Mouse (Mus musculus): Measurements from ENCODE around the gene Ralb. TPM values are rescaled to one million over a fixed set of nuclear protein-coding genes. Genes with fewer than 3 reads are reported as not detected.

The Ralb gene
- polyA plus RNA-seq, 1 experiment from 2014 or later = 78.2 TPM

DNA sequence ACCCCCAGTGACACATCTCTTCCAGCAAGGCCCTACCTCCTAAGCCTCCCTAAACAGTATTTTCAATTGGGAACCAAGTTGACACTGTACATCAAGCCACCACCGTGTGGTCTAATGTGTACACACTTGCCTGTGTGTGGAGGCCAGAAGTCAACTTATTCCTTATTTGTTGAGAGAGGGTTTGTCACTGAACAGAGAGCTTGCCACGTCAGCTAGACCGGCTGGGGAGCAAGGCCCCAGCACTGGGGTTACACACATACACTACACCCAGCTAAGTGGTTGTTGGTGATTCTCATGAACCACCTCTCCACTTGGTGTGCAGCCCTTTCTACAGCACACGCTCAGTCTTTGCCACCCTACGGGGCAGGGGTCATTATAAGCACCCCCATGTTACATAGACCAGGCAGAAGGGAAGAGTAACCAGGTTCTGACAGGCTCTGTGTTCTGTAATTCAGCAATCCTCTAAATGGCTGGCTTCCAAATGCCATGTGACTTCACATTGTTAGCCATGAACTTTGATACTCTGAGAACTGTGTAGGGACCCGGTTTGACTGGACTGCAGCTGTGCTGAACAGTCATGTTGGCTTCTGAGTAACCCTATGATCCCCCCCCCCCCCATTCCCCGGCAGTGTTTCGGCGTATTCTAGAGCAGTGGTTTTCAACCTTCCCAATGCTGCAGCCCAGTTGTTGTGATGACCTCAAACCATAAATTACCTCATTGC is 36.4 kb upstream of the Ralb start:
- Histone ChIP-seq H3K4me3 (no peak overlapping the region), H3K36me3 (peaks cover 5% of the 10 kb centered on the region; the same call in 1 of the 2 replicates), H3K9me3 (no peaks in the 10 kb centered on the region), H3K27ac (replicated peaks) (no peak overlapping the region), H3K27me3 (no peaks in the 10 kb centered on the region), H3K4me2 (no peak overlapping the region), H3K4me1 (replicated peaks) (no peaks in the 10 kb centered on the region), H3K9ac (no peak overlapping the region)
- WGBS = 89% methylated on average over 9 of the region's 9 CpGs
- no peak for ATAC-seq (ENCODE audit: low read depth)

DNA sequence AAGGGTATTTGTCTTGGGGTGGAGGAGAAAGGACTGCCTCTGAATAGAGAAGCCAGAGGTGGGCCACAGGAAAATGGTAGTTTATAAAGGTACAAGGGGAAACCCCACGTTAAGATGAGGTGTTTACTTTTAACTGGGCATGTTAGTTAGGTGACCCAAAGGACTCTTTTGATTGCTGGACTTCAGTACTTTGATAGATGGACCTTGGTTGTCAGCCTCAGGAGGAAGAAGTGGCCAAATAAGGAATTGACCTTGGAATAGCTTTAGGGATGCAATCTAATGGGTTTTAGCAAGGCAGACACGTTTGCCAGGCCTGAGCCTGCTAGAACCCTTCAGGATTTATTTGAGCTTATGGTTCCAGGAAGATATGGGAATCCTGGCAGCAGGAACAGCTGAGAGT is 34.7 kb upstream of the Ralb start:
- Histone ChIP-seq H3K27me3 (no peaks in the 10 kb centered on the region), H3K9me3 (no peaks in the 10 kb centered on the region), H3K36me3 (0 out of 2 replicates have a peak, but pooled peaks cover 5% of the 10 kb centered on the region), H3K4me3 (no peak overlapping the region), H3K4me1 (replicated peaks) (no peaks in the 10 kb centered on the region), H3K9ac (no peak overlapping the region), H3K27ac (replicated peaks) (no peak overlapping the region), H3K4me2 (no peak overlapping the region)
- ATAC-seq (ENCODE audit: low read depth) = no peak
- WGBS = 82% methylated on average over 2 of the region's 2 CpGs

DNA sequence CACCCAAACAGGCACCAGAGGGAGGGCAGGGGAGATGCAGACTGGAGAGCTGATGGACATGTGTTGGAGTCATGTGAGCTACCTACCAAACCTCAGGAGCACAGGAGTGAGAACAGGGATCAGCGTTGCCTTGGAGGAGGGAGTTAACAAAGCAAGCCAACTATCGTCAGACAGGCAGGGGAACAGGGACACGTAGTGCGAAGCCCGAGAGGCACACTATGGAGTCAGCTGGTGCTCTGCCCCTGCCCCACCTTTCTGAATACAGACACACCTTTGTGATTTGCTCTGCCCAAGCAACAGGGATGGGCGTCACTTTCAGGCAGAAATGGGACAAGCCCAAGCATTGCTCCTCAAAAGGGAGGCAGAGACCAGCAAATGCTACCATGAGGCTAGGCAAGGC is 33.1 kb upstream of the Ralb start:
- 90% methylated on average over 6 of the region's 6 CpGs for WGBS
- H3K4me1 ChIP-seq (replicated peaks) = no peaks in the 10 kb centered on the region
- no peak overlapping the region for H3K4me3 ChIP-seq
- no peaks in the 10 kb centered on the region for H3K27me3 ChIP-seq
- no peaks in the 10 kb centered on the region for H3K9me3 ChIP-seq
- no peak overlapping the region for H3K27ac ChIP-seq (replicated peaks)
- ATAC-seq (ENCODE audit: low read depth) = no peak
- H3K4me2 ChIP-seq = no peak overlapping the region
- 0 out of 2 replicates have a peak, but pooled peaks cover 3% of the 10 kb centered on the region for H3K36me3 ChIP-seq
- no peak overlapping the region for H3K9ac ChIP-seq

DNA sequence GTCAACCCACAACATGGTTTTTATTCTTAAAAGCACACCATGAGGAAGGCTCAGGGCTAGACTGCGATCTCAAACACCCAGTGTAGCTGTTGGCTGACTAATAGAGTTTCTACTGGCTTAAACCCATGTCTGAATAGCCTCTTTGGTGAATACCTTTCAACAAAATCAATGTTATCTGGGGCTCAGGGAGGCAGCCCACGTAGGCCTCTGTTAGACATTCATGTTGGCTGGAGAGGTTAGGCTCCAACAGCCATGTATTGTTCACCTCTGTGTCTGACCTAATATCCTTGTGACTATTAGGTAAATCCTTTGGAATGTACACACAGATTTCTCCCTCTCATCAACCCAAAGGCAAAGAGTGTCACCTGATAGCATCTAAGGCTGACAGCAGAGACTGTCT is 31.5 kb upstream of the Ralb start:
- no peak for ATAC-seq (ENCODE audit: low read depth)
- Histone ChIP-seq H3K36me3 (0 out of 2 replicates have a peak, but pooled peaks cover 3% of the 10 kb centered on the region), H3K4me2 (no peak overlapping the region), H3K9ac (no peak overlapping the region), H3K4me1 (replicated peaks) (no peaks in the 10 kb centered on the region), H3K27ac (replicated peaks) (no peak overlapping the region), H3K27me3 (no peaks in the 10 kb centered on the region), H3K9me3 (no peaks in the 10 kb centered on the region), H3K4me3 (no peak overlapping the region)
- WGBS = 95% methylated on average over 2 of the region's 2 CpGs

DNA sequence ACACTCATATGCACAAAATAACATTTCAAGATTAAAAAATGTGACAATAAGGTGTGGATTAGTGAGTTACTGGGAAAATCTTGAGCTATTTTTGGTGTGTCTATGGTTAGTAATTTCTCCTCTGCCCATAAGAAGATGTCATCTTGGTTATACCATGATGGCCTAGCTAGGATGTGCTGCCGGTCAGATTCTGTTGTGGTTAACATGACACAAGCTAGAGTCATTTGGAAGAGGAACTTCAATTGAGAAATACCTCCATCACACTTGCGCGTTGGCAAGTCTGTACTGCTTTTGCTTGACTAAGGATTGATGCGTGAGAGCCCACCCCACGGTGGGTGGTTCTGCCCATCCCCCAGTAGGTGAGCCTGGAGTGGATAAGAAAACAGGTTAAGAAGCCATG is 29.7 kb upstream of the Ralb start:
- H3K27ac ChIP-seq (replicated peaks) = no peak overlapping the region
- no peaks in the 10 kb centered on the region for H3K4me1 ChIP-seq (replicated peaks)
- H3K9me3 ChIP-seq = no peaks in the 10 kb centered on the region
- no peak for ATAC-seq (ENCODE audit: low read depth)
- H3K36me3 ChIP-seq = peaks cover 6% of the 10 kb centered on the region
- no peak overlapping the region for H3K4me3 ChIP-seq
- no peak overlapping the region for H3K4me2 ChIP-seq
- H3K27me3 ChIP-seq = no peaks in the 10 kb centered on the region
- H3K9ac ChIP-seq = no peak overlapping the region
- WGBS = 95% methylated on average over 5 of the region's 5 CpGs

DNA sequence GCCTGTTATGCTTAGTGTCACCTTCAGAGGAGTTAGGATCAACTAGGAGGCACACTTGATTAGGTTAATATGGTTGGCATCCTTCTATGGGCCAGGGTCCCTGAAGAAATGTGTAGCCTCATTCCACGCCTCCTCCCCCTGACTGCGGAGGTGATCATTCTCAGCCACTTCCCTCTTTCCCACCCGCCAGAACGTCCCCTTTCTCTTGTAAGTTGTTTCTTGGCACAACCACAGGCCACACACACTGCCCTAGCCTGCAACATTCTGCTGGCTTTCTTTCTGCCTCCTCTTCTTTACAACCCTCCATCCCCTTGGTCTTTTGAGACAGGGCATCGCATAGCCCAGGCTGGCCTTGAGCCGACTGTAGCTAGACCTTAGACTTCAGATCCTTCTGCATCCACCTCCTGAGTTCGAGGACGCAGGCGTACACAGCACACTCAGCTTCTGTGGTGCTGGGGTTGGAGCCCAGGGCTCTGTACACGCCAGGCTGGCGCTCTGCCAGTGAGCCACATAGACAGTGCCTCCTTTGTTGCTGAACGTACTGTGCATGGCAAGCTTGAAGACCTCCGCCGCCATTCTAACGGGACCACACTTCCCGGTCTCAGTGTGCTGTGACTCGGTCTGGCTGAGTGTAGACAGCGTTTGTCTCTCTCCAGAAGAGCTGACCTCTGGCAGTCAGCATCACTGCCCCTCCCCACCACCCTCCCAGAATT is 28.7 kb upstream of the Ralb start:
- H3K27me3 ChIP-seq = no peaks in the 10 kb centered on the region
- H3K4me3 ChIP-seq = no peak overlapping the region
- no peak overlapping the region for H3K9ac ChIP-seq
- peak; percentile 74 for ATAC-seq (ENCODE audit: low read depth)
- no peaks in the 10 kb centered on the region for H3K9me3 ChIP-seq
- no peaks in the 10 kb centered on the region for H3K4me1 ChIP-seq (replicated peaks)
- peaks cover 17% of the 10 kb centered on the region for H3K36me3 ChIP-seq
- 75% methylated on average over 18 of the region's 18 CpGs for WGBS
- no peak overlapping the region for H3K4me2 ChIP-seq
- no peak overlapping the region for H3K27ac ChIP-seq (replicated peaks)

DNA sequence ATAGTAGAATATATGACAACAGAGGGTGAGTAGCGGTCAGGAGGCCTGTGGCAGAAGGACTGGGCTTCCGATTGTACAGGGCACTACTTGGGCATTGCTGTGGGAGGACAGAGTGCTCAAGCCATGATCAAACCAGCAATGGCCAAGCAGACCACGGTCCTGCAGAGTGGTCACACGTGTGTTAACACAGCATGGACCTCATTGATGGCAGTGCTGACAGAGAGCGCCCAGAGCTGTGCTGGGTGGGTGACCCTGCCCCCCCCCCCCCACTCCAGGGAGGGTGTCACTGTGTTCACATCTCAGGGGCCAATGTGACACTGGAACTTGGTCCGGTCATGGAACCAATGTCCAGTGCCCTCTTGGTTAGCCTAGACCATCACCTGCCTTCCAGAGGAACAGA is 27.6 kb upstream of the Ralb start:
- H3K4me2 ChIP-seq = no peak overlapping the region
- ATAC-seq (ENCODE audit: low read depth) = no peak
- no peak overlapping the region for H3K4me3 ChIP-seq
- no peaks in the 10 kb centered on the region for H3K9me3 ChIP-seq
- peaks cover 5% of the 10 kb centered on the region for H3K4me1 ChIP-seq (replicated peaks)
- H3K36me3 ChIP-seq = peaks cover 26% of the 10 kb centered on the region
- WGBS = 96% methylated on average over 6 of the region's 6 CpGs
- no peaks in the 10 kb centered on the region for H3K27me3 ChIP-seq
- no peak overlapping the region for H3K27ac ChIP-seq (replicated peaks)
- H3K9ac ChIP-seq = no peak overlapping the region

DNA sequence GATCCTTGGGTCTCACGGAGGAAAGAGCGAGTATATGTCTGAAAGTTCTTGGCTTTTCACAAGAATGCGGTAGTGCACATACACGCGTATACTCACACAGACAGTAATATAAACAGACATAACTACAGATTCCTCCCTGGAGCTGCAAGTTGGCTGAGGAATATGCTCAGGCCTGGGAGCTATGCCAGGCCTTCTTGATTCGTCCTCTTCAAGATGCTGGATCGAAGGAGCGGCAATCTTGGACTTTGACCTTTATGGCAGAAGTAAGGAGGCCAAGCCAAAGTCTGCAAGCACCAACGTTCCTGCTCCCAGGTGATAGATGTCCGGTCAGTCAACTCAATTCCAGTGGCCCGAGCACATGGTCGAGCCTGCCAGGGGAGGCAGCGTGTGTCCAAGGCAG is 26.3 kb upstream of the Ralb start:
- Histone ChIP-seq H3K4me1 (replicated peaks) (peaks cover 15% of the 10 kb centered on the region), H3K4me3 (no peak overlapping the region), H3K9ac (no peak overlapping the region), H3K4me2 (no peak overlapping the region), H3K27ac (replicated peaks) (no peak overlapping the region), H3K36me3 (peaks cover 31% of the 10 kb centered on the region), H3K9me3 (no peaks in the 10 kb centered on the region), H3K27me3 (no peaks in the 10 kb centered on the region)
- no peak for ATAC-seq (ENCODE audit: low read depth)
- WGBS = 90% methylated on average over 13 of the region's 13 CpGs

DNA sequence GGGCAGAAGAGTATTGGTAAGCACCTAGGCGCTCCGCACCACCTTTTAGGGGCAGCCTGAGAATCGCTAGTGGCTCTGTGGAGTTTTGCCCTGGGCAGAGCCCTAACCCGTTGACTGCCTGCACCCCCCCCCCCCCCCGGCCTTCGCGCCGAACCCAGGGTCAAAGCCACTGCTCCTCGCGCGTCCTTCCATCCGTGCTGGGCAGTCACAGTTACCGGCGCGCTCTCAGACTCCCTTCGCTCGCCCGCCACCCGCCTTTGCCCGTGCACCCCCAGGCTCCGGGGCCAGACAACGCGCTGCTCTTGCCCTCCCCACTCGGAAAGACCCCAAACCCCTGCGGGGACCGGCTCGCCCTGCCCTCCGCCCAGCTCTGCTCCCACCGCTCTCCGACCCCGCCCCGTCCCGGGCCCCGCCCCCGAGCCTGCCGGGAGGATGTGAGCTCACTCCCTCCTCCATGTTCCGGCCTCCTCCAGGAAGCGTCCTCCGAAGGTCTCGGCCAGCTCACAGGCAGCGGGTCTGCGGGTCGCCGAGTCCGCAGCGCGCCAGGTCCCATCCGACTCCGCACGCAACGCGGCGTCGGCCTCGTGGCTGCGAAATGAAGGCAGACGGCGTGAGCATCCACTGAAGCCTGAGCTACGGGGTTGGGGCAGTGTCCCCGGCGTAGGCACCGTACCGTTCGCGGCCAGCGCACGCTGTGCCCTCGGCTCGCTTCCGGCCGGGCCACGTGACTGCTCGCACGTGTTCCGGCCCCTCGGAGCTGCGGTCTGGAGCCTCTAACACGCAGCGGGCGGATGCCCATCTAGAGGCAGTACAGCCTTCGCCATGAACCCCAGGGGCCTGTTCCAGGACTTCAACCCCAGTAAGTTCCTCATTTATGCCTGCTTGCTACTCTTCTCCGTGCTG is 21.3 kb upstream of the Ralb start, which contains the start of gene Tmem185b:
TSS of gene Tmem185b (plus strand) at position 472 of the 903 bp plus-strand sequence.
- Histone ChIP-seq H3K27me3 (no peaks in the 10 kb centered on the region), H3K9me3 (no peaks in the 10 kb centered on the region), H3K36me3 (peaks cover 29% of the 10 kb centered on the region), H3K4me2 (peak within 1 kb of the TSS; percentile 93), H3K9ac (peak within 1 kb of the TSS; percentile 85), H3K4me1 (replicated peaks) (peaks cover 32% of the 10 kb centered on the region), H3K4me3 (peak within 1 kb of the TSS; percentile 65), H3K27ac (replicated peaks) (peak within 1 kb of the TSS; percentile 88)
- 2% methylated on average over 74 of the region's 82 CpGs for WGBS
- ATAC-seq (ENCODE audit: low read depth) = peak; percentile 97

DNA sequence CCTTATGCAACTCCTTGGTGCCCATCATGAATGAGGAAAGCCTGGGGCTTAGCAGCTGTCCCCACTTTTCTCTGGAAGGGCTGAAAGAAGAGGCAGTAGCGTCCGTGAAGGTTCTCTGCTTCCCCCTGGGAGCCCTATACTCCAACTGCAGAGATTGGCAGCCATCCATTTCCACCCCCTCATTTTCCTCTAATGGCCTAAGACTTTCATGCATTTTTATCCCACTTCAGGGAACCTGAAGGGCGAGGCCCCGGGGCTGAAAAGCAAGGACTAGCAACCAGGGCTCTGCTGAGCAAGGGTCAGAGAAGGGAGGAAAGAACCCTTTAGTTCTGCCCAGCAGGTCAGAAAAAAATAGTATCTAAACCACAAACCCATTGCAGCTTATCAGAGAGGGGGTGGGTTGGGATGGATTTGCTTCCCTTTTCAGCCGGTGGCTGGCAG is 20.4 kb upstream of the Ralb start:
- Histone ChIP-seq H3K36me3 (peaks cover 29% of the 10 kb centered on the region), H3K4me1 (replicated peaks) (peaks cover 37% of the 10 kb centered on the region), H3K4me2 (peak overlapping the region; percentile 93), H3K27me3 (no peaks in the 10 kb centered on the region), H3K4me3 (peak overlapping the region; percentile 65), H3K27ac (replicated peaks) (peak overlapping the region; percentile 88), H3K9ac (peak overlapping the region; percentile 85), H3K9me3 (no peaks in the 10 kb centered on the region)
- peak; percentile 1; the same call in 1 of the 2 replicates for ATAC-seq (ENCODE audit: low read depth)
- 8% methylated on average over 5 of the region's 5 CpGs for WGBS

DNA sequence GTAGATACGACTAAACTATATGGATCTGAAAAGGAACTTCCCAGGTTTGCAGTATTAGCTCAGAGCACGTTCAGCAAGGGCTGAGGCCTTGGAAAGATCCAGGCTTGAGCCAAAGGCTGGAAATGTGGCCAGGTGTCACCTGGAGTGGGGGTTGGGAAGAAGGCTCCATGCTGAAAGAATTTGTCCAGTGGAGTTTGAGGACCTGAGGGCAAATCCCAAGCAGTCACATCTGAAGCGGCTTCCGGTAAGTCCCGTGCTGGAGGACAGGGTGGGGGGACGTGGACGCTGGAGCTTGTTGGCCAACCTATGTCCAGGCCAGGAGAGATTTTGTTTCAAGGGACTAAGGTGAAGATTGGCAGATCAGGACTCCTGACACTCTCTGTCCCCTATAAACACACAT is 19.2 kb upstream of the Ralb start:
- Histone ChIP-seq H3K4me2 (no peak overlapping the region), H3K36me3 (peaks cover 20% of the 10 kb centered on the region), H3K27me3 (no peaks in the 10 kb centered on the region), H3K9me3 (no peaks in the 10 kb centered on the region), H3K27ac (replicated peaks) (no peak overlapping the region), H3K4me3 (no peak overlapping the region), H3K9ac (no peak overlapping the region), H3K4me1 (replicated peaks) (peaks cover 37% of the 10 kb centered on the region)
- no peak for ATAC-seq (ENCODE audit: low read depth)
- WGBS = 94% methylated on average over 7 of the region's 7 CpGs

DNA sequence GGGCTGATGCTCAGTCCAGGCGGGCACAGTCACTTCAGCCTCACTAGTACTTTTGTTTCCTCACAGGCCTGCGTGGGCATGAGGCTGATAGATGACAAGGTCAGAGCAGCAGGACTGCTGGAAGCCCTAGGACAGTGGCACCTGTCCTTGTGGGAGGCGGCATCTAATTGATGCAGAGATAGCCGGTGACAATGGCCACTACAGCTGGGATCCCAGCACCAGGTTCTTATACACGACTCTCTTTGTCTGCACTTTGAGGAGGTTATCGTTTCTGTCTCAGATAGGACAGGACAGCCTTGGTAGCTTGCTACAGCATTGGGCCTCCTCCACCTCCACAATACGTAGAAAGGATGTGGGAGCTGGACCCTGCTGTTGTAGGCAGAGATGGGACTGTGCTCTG is 18.8 kb upstream of the Ralb start:
- WGBS = 78% methylated on average over 7 of the region's 7 CpGs
- H3K4me3 ChIP-seq = no peak overlapping the region
- no peak overlapping the region for H3K4me2 ChIP-seq
- ATAC-seq (ENCODE audit: low read depth) = no peak
- H3K9ac ChIP-seq = no peak overlapping the region
- no peaks in the 10 kb centered on the region for H3K27me3 ChIP-seq
- no peaks in the 10 kb centered on the region for H3K9me3 ChIP-seq
- peaks cover 16% of the 10 kb centered on the region for H3K36me3 ChIP-seq
- H3K4me1 ChIP-seq (replicated peaks) = peaks cover 37% of the 10 kb centered on the region
- H3K27ac ChIP-seq (replicated peaks) = no peak overlapping the region
